Mouse (Mus musculus) heart, embryonic 10.5 days (tissue): ENCODE measurements around the gene Fam83e. TPM values are rescaled to one million over a fixed set of nuclear protein-coding genes. Genes with fewer than 3 reads are reported as not detected.
A peak's percentile ranks its signal among the peaks of the same experiment; 100 is the strongest.

Experiments used
- DNase-seq: peaks from one replicate; pipeline ENCODE4 v3.0.0-alpha.2; 2017; ENCODE audit warnings: low spot score
- H3K27ac ChIP-seq: fragments of 300-500 bp; sonication (generic); 2 replicates; pipeline ENCODE4 v1.5.1; 2016; ENCODE audit warnings: mild to moderate bottlenecking
- H3K27me3 ChIP-seq: fragments of 300-500 bp; sonication (generic); 2 replicates; pipeline ENCODE4 v1.6.1; 2016; ENCODE audit warnings: mild to moderate bottlenecking; ENCODE audit not compliant: poor library complexity, insufficient read depth, severe bottlenecking
- H3K36me3 ChIP-seq: fragments of 300-500 bp; sonication (generic); 2 replicates; pipeline ENCODE4 v1.6.1; 2016; ENCODE audit warnings: mild to moderate bottlenecking, moderate library complexity
- H3K4me1 ChIP-seq: fragments of 300-500 bp; sonication (generic); 2 replicates; pipeline ENCODE4 v1.6.1; 2016; ENCODE audit warnings: mild to moderate bottlenecking
- H3K4me3 ChIP-seq: fragments of 300-500 bp; sonication (generic); 2 replicates; pipeline ENCODE4 v1.5.1; 2016; ENCODE audit warnings: mild to moderate bottlenecking, moderate library complexity
- H3K9me3 ChIP-seq: fragments of 300-500 bp; sonication (generic); 2 replicates; pipeline ENCODE4 v1.6.1; 2016; ENCODE audit warnings: mild to moderate bottlenecking, moderate library complexity
- WGBS: fragments of 180-500 bp; shearing (Covaris S2); methylation state at CpG from one replicate; pipeline ENCODE4 v1.1.7; 2016; 5-methylcytosine and 5-hydroxymethylcytosine counted together
- polyA plus RNA-seq: library from polyadenylated mRNA; unstranded; fragments of >200 nt; fragmentation: Nextera tagmentation; extraction: Ambion mirVana; gene quantifications from 2 replicates; pipeline ENCODE4 v1.2.1, GENCODE M21; 2016

Gene Fam83e
- polyA plus RNA-seq, 1 experiment from 2014 or later, result 1.2 TPM

GRCm38 (mm10) chr7:45692364-45692763 lies 28.6 kb upstream of the Fam83e start:
- no peak for DNase-seq
- Histone ChIP-seq H3K4me3 (no peak overlapping the region), H3K9me3 (no peaks in the 10 kb centered on the region), H3K4me1 (peaks cover 38% of the 10 kb centered on the region), H3K36me3 (no peaks in the 10 kb centered on the region), H3K27ac (no peak overlapping the region), H3K27me3 (no peaks in the 10 kb centered on the region)
- 45% methylated on average over 2 of the region's 2 CpGs for WGBS

- no peak within 1 kb of the TSS for H3K4me3 ChIP-seq
- WGBS, result 80% methylated on average over 50 of the region's 50 CpGs
- H3K4me1 ChIP-seq, result peaks cover 34% of the 10 kb centered on the region
- H3K27ac ChIP-seq, result peak within 1 kb of the TSS; percentile 47; the same call in 1 of the 2 replicates
- H3K27me3 ChIP-seq, result peaks cover 14% of the 10 kb centered on the region
- no peaks in the 10 kb centered on the region for H3K36me3 ChIP-seq
- H3K9me3 ChIP-seq, result no peaks in the 10 kb centered on the region
- DNase-seq, result no peak
These were observed 27.0 kb upstream of the Fam83e start, which contains the start of gene Sec1 for GRCm38 (mm10) chr7:45693921-45694591. Gene Sec1, minus strand, starts transcription at chr7:45694402.

GRCm38 (mm10) chr7:45695098-45695497 lies 25.9 kb upstream of the Fam83e start:
- no peaks in the 10 kb centered on the region for H3K36me3 ChIP-seq
- no peak for DNase-seq
- peaks cover 24% of the 10 kb centered on the region for H3K27me3 ChIP-seq
- H3K27ac ChIP-seq, result no peak overlapping the region
- no peak overlapping the region for H3K4me3 ChIP-seq
- WGBS, result 34% methylated on average over 6 of the region's 6 CpGs
- H3K4me1 ChIP-seq, result peaks cover 34% of the 10 kb centered on the region
- no peaks in the 10 kb centered on the region for H3K9me3 ChIP-seq

GRCm38 (mm10) chr7:45697894-45698293 lies 23.1 kb upstream of the Fam83e start:
- peaks cover 36% of the 10 kb centered on the region for H3K4me1 ChIP-seq
- H3K36me3 ChIP-seq, result no peaks in the 10 kb centered on the region
- 88% methylated on average over 7 of the region's 7 CpGs for WGBS
- peaks cover 39% of the 10 kb centered on the region for H3K27me3 ChIP-seq
- no peak overlapping the region for H3K27ac ChIP-seq
- no peak overlapping the region for H3K4me3 ChIP-seq
- no peak for DNase-seq
- H3K9me3 ChIP-seq, result no peaks in the 10 kb centered on the region

GRCm38 (mm10) chr7:45699523-45700141 lies 21.4 kb upstream of the Fam83e start, which contains the start of gene Car11:
Gene Car11, plus strand, starts transcription at chr7:45699843.
- Histone ChIP-seq H3K27ac (peak within 1 kb of the TSS; percentile 31; the same call in 1 of the 2 replicates), H3K27me3 (peaks cover 39% of the 10 kb centered on the region), H3K4me1 (peaks cover 44% of the 10 kb centered on the region), H3K4me3 (peak within 1 kb of the TSS; percentile 58), H3K36me3 (no peaks in the 10 kb centered on the region), H3K9me3 (no peaks in the 10 kb centered on the region)
- under 1% methylated on average over 35 of the region's 36 CpGs for WGBS
- no peak for DNase-seq

- H3K36me3 ChIP-seq, result no peaks in the 10 kb centered on the region
- H3K4me3 ChIP-seq, result peak overlapping the region; percentile 58
- peaks cover 44% of the 10 kb centered on the region for H3K4me1 ChIP-seq
- peak overlapping the region; percentile 77 for H3K27ac ChIP-seq
- H3K27me3 ChIP-seq, result peaks cover 39% of the 10 kb centered on the region
- no peaks in the 10 kb centered on the region for H3K9me3 ChIP-seq
- WGBS, result under 1% methylated on average over 20 of the region's 20 CpGs
- DNase-seq, result no peak
These were observed 20.6 kb upstream of the Fam83e start for GRCm38 (mm10) chr7:45700301-45701015.

- no peak for DNase-seq
- H3K4me1 ChIP-seq, result peaks cover 50% of the 10 kb centered on the region
- H3K27me3 ChIP-seq, result peaks cover 39% of the 10 kb centered on the region
- no peaks in the 10 kb centered on the region for H3K36me3 ChIP-seq
- H3K4me3 ChIP-seq, result peak overlapping the region; percentile 58
- H3K9me3 ChIP-seq, result no peaks in the 10 kb centered on the region
- peak overlapping the region; percentile 77; the same call in 1 of the 2 replicates for H3K27ac ChIP-seq
- 31% methylated on average over 11 of the region's 11 CpGs for WGBS
These were observed 19.9 kb upstream of the Fam83e start for GRCm38 (mm10) chr7:45701072-45701471.

GRCm38 (mm10) chr7:45701607-45702006 lies 19.4 kb upstream of the Fam83e start:
- Histone ChIP-seq H3K27me3 (peaks cover 39% of the 10 kb centered on the region), H3K9me3 (no peaks in the 10 kb centered on the region), H3K4me1 (peaks cover 56% of the 10 kb centered on the region), H3K4me3 (0 out of 2 replicates have a peak overlapping the region, but pooled peaks have one; percentile 58), H3K27ac (0 out of 2 replicates have a peak overlapping the region, but pooled peaks have one; percentile 77), H3K36me3 (no peaks in the 10 kb centered on the region)
- no peak for DNase-seq
- 86% methylated on average over 11 of the region's 11 CpGs for WGBS

- Histone ChIP-seq H3K9me3 (no peaks in the 10 kb centered on the region), H3K4me1 (peaks cover 63% of the 10 kb centered on the region), H3K27me3 (peaks cover 39% of the 10 kb centered on the region), H3K27ac (no peak overlapping the region), H3K36me3 (no peaks in the 10 kb centered on the region), H3K4me3 (no peak overlapping the region)
- 86% methylated on average over 11 of the region's 11 CpGs for WGBS
- DNase-seq, result no peak
These were observed 18.7 kb upstream of the Fam83e start for GRCm38 (mm10) chr7:45702316-45702715.

- H3K9me3 ChIP-seq, result no peaks in the 10 kb centered on the region
- peak overlapping the region; percentile 88; the same call in 1 of the 2 replicates for H3K27ac ChIP-seq
- H3K36me3 ChIP-seq, result no peaks in the 10 kb centered on the region
- H3K4me1 ChIP-seq, result peaks cover 69% of the 10 kb centered on the region
- DNase-seq, result no peak
- WGBS, result 80% methylated on average over 17 of the region's 17 CpGs
- peak overlapping the region; percentile 65; the same call in 1 of the 2 replicates for H3K4me3 ChIP-seq
- H3K27me3 ChIP-seq, result peaks cover 36% of the 10 kb centered on the region
These were observed 18.0 kb upstream of the Fam83e start for GRCm38 (mm10) chr7:45702809-45703520.

GRCm38 (mm10) chr7:45703521-45704033 lies 17.4 kb upstream of the Fam83e start:
- DNase-seq, result no peak
- Histone ChIP-seq H3K27me3 (peaks cover 30% of the 10 kb centered on the region), H3K36me3 (no peaks in the 10 kb centered on the region), H3K27ac (peak overlapping the region; percentile 88), H3K4me1 (peaks cover 75% of the 10 kb centered on the region), H3K9me3 (no peaks in the 10 kb centered on the region), H3K4me3 (peak overlapping the region; percentile 65)
- 41% methylated on average over 12 of the region's 12 CpGs for WGBS

- Histone ChIP-seq H3K4me3 (peak overlapping the region; percentile 65), H3K36me3 (no peaks in the 10 kb centered on the region), H3K4me1 (peaks cover 80% of the 10 kb centered on the region), H3K9me3 (no peaks in the 10 kb centered on the region), H3K27ac (peak overlapping the region; percentile 88), H3K27me3 (peaks cover 25% of the 10 kb centered on the region)
- peak; percentile 90 for DNase-seq
- under 1% methylated on average over 13 of the region's 13 CpGs for WGBS
These were observed 16.9 kb upstream of the Fam83e start for GRCm38 (mm10) chr7:45704046-45704559.
